In the genomic region with DNA sequence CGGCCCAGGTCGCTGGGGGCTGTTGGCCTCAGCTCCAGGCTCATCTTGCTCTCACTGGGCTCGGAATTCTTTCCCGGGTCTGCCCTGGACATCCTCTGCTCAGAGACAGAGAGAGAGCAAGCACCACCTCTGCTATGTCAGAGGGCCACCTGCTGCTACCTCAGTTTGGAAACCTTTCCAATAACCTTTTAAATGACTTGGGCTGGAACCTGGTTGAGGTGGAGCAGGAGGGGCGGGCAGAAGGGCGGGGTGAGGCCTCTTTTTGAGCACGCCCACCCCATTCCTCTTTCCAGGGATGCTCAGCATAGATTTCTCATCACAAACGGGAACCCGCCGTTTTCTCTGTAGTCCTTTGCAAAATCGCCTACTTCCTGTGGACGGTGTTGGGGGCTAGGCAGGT, we compare ENCODE assay signal across 32 mouse cellular contexts. TPM values are rescaled to one million over a fixed set of nuclear protein-coding genes. Genes with fewer than 3 reads are reported as not detected.
DNase-seq lines count a peak whose midpoint lies in the region; ATAC-seq and TF ChIP-seq lines count a peak whose summit lies in the region.
"Had no signal": no experiment of that assay in that cellular context is flagged by ENCODE, and none has a peak within 500 bp of the region (broad histone marks: within the 10 kb centered on the region; RNA-seq: fewer than 3 reads in every experiment).

A gene (minus strand): TSS at position 162 of the 400 bp plus-strand sequence.

- H3K4me2 ChIP-seq in limb, embryonic 13.5 days (replicated peaks) = peak within 1 kb of the TSS; percentile 36; the same call in 1 of the 2 replicates
- H3K4me2 ChIP-seq in stomach, postnatal 0 days (replicated peaks; ENCODE audit: low read depth) = no peak within 1 kb of the TSS
- H3K4me2 ChIP-seq: forebrain, embryonic 12.5 days; heart, embryonic 11.5 days; hindbrain, embryonic 13.5 days; midbrain, embryonic 15.5 days had no signal

- 6% methylated on average over 12 of the region's 12 CpGs for WGBS in limb, embryonic 13.5 days
- 23% methylated on average over 12 of the region's 12 CpGs for WGBS in stomach, postnatal 0 days

- H3K9ac ChIP-seq in limb, embryonic 13.5 days = no peak within 1 kb of the TSS
- H3K9ac ChIP-seq in stomach, postnatal 0 days (ENCODE audit: low read length) = 0 out of 2 replicates have a peak within 1 kb of the TSS, but pooled peaks have one; percentile 13
- H3K9ac ChIP-seq: forebrain, embryonic 12.5 days; hindbrain, embryonic 13.5 days; liver, embryonic 14.5 days; midbrain, embryonic 15.5 days had no signal

- peaks cover 25% of the 10 kb centered on the region for H3K4me1 ChIP-seq in limb, embryonic 13.5 days
- no peaks in the 10 kb centered on the region for H3K4me1 ChIP-seq in stomach, postnatal 0 days (replicated peaks; ENCODE audit: control insufficient read depth, insufficient read depth)
- H3K4me1 ChIP-seq: midbrain, embryonic 15.5 days had no signal

- no peaks in the 10 kb centered on the region for H3K36me3 ChIP-seq in limb, embryonic 13.5 days
- no peaks in the 10 kb centered on the region for H3K36me3 ChIP-seq in stomach, postnatal 0 days (ENCODE audit: control insufficient read depth, insufficient read depth, low read length)
- H3K36me3 ChIP-seq: forebrain, embryonic 12.5 days; G1E; hindbrain, embryonic 13.5 days; midbrain, embryonic 10.5 days; midbrain, embryonic 15.5 days had no signal

- no peak for TF ChIP-seq CTCF in stomach, postnatal 0 days (IDR thresholded peaks at IDR 0.05; ENCODE audit: low read depth)

- H3K4me3 ChIP-seq in limb, embryonic 13.5 days = no peak within 1 kb of the TSS
- no peak within 1 kb of the TSS for H3K4me3 ChIP-seq in stomach, postnatal 0 days (ENCODE audit: low read depth, low read length)
- H3K4me3 ChIP-seq: forebrain, embryonic 12.5 days; hindbrain, embryonic 13.5 days; midbrain, embryonic 10.5 days; midbrain, embryonic 15.5 days had no signal

- H3K27ac ChIP-seq in limb, embryonic 13.5 days = no peak within 1 kb of the TSS
- H3K27ac ChIP-seq in stomach, postnatal 0 days (replicated peaks) = 0 out of 2 replicates have a peak within 1 kb of the TSS, but pooled peaks have one; percentile 18
- H3K27ac ChIP-seq: forebrain, embryonic 12.5 days; hindbrain, embryonic 13.5 days; liver, embryonic 14.5 days; midbrain, embryonic 10.5 days; midbrain, embryonic 15.5 days had no signal

- no peak for ATAC-seq in limb, embryonic 13.5 days (ENCODE audit: low FRiP score, low read depth)
- no peak for ATAC-seq in stomach, postnatal 0 days (ENCODE audit: low FRiP score, low TSS enrichment)
- ATAC-seq: intestine, embryonic 16.5 days; midbrain, embryonic 15.5 days had no signal

- H3K9me3 ChIP-seq in limb, embryonic 13.5 days = no peaks in the 10 kb centered on the region
- no peaks in the 10 kb centered on the region for H3K9me3 ChIP-seq in stomach, postnatal 0 days (ENCODE audit: control insufficient read depth, low read length)
- H3K9me3 ChIP-seq: forebrain, embryonic 12.5 days; G1E; hindbrain, embryonic 13.5 days; midbrain, embryonic 10.5 days; midbrain, embryonic 15.5 days had no signal

- no peak for TF ChIP-seq EP300 in stomach, postnatal 0 days (optimal IDR thresholded peaks at IDR 0.05)

- 0 out of 2 replicates have a peak, but pooled peaks cover 6% of the 10 kb centered on the region for H3K27me3 ChIP-seq in limb, embryonic 13.5 days
- no peaks in the 10 kb centered on the region for H3K27me3 ChIP-seq in stomach, postnatal 0 days (ENCODE audit: control insufficient read depth, insufficient read depth, low read length)
- H3K27me3 ChIP-seq: midbrain, embryonic 15.5 days had no signal

- DNase-seq in ES-CJ7 (ENCODE audit: low read depth, low spot score) (peak; percentile 52), ZHBTc4 (ENCODE audit: low read depth, low spot score) (peak; percentile 62)
- no peak for DNase-seq in stomach, postnatal 0 days (ENCODE audit: low spot score)
- no peak for DNase-seq in heart, postnatal 14 days
- no peak for DNase-seq in frontal cortex, postnatal 14 days (ENCODE audit: low spot score in 2 of 2)
- DNase-seq: adrenal gland, adult 2 months; adrenal gland, postnatal 36 days; B cell, adult 2 months; cerebellum, adult 2 months; cerebellum, postnatal 25 days; gastrocnemius, postnatal 25 days; heart, adult 18-20 months; heart, postnatal 4 days; kidney, adult 8-10 months; kidney, postnatal 14 days; liver; lung, adult 2 months; lung, postnatal 14 days; right cerebral cortex, adult 18-20 months had no signal

- intact Hi-C loops in heart, postnatal 14 days (cut with DNase I) = no loop called here

RNA-seq across cellular contexts. Expression of the gene that starts here (rescaled TPM):
- polyA plus RNA-seq in limb, embryonic 13.5 days (2015; fragmentation: Nextera tagmentation; extraction: Ambion mirVana) = 0.09 TPM in 1 of 2 replicates, not detected in the other
- polyA plus RNA-seq in stomach, postnatal 0 days (2015; fragmentation: Nextera tagmentation; extraction: Ambion mirVana) = 5.8 and 6.9 TPM in 2 replicates
- not detected for total RNA-seq in heart, postnatal 14 days (2021)
- total RNA-seq: adrenal gland, adult 2 months; adrenal gland, postnatal 36 days; gastrocnemius, adult 18-20 months; gastrocnemius, postnatal 25 days; heart, postnatal 4 days; left cerebral cortex, adult 18-20 months had no signal
- polyA plus RNA-seq: forebrain, embryonic 12.5 days; G1E; heart, embryonic 11.5 days; heart, embryonic 16.5 days; midbrain, embryonic 10.5 days; neural tube, embryonic 11.5 days had no signal

Comparison
In these comparisons a context has a peak if more than half of its experiments do, and no peak if none do; other contexts are left out.
1. DNase-seq: peak in ES-CJ7 (single experiment) and ZHBTc4 (single experiment); none in stomach, postnatal 0 days (single experiment), heart, postnatal 14 days (0 of 2) and frontal cortex, postnatal 14 days (0 of 2).